Mouse (Mus musculus) yolk sac, embryonic 10.5 days (tissue): ENCODE measurements at regions not wholly inside any gene's neighbourhood (a gene's known extent, or its start where the extent isn't known, plus 50 kb on each side); places are given as distances from the start of the nearest gene placed in this dataset.

Source experiments
- DNase-seq: peaks from one replicate; pipeline ENCODE4 v3.0.0-alpha.2; 2017; ENCODE audit warnings: low spot score

DNA sequence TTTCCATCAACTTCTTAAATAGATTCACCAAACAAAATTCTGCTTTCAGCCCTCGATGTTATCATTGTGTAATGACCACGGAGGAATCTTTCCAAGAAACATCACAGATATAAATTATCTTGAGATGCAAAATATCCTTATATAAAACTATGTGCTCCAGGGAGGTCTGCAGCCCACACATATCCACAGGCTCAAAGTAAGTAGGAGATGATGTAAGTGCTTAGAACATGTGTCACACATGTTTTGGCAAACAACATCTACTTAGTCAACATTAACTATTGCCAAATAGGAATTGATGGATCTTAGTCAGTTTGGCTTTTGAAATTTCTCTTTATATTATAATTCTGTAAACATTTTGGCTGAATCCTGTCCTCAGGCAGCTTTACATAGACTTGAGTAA lies 800.8 kb upstream of the Tenm2 start:
- no peak for DNase-seq

- no peak for DNase-seq
Observed at GRCm38 (mm10) chr11:38034526-38035286, 798.9 kb upstream of the Tenm2 start.

- no peak for DNase-seq
Observed at GRCm38 (mm10) chr11:38021704-38022103, 785.9 kb upstream of the Tenm2 start.

GRCm38 (mm10) chr11:37978131-37978530 lies 742.4 kb upstream of the Tenm2 start:
- no peak for DNase-seq

DNA sequence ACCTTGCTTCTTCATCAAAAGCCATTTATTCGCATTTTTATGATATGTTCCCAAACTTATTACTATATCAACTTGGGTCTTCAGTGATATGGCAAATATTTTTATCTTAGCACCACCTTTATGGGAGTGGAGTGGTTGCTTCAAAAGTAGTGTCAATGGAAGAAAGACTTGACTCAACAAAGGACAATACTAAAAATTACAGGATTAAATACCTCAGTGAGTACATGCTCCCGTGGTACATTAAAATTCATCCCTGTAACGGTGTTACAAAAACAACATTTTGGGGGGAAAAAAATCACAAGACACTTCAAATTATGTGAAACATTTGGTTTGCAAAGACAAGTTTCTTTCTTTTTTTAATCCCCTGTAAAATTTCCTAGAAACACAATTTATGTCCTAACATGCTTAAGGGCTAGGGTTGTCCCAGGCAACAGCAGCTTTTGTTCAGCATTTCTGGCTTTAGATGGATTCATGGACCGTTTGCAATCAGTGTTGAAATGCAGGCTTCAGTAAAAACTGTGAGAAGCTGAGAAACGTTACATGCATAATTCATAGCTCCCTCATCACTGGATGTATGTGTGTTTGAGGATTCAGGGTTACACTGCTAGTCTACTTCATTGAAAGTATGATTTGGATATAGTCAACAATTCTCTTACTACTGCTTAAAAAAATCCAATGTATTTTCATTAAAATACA lies 700.8 kb upstream of the Tenm2 start:
- DNase-seq = no peak

DNA sequence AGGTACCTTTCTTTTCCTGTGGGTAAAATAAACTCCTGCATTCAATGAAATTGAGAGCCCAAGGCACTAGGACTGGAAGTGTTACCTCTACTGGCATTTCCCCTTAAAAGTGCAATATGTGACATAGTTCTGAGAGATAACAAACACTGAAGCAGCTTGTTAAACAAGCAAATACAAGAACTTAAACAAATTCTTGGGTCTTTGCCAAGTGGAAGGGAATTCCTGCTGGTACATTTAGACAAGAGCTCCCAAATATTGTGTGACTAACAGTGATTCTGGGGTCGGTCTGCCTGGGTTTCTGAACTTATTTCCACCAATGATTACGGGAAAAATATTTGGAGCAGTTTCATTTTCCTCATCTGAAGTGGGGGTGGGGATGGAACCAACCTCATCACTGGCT lies 677.4 kb upstream of the Tenm2 start:
- DNase-seq = no peak

DNA sequence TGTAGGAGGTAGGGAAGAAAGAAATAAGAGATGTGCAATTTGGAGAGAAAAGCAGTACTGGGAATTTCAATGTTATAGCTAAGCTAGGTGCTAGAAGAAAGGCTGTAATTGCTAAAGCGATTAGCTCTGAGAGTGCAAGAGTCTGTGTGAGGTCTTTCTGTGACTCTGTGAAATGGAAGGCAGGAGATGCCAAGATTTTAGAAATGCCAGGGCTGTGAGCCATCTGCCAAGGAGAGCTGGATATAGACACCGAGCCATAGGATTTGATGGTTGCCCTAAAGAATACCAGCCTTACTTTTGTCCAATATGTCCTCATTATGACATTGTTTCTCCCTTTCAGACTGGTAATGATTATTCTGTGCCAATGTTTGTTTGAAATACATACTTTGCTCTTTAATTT lies 669.2 kb upstream of the Tenm2 start:
- DNase-seq = no peak

GRCm38 (mm10) chr11:37897713-37898112 lies 661.9 kb upstream of the Tenm2 start:
- DNase-seq = no peak

DNA sequence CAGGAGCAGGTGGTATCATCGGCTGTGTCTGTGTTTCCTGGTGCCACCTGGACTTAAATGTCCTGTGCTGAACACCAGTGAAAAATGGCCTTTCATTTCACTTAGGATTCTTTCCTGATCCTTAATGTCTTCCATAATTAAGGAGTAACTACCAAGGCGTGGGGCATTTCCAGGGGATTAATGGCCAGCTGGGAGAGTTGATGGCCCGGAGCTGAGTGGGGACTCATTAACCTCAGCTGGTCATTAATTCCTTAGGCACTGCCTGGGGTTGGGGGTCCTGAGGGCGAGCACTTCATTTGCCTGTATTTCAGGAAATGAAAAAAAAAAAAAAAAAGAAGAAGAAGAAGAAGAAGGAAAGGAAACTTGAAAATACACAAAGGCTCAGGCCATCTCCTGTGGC lies 647.0 kb upstream of the Tenm2 start:
- no peak for DNase-seq

GRCm38 (mm10) chr11:37837301-37837700 lies 601.5 kb upstream of the Tenm2 start:
- DNase-seq = no peak

DNA sequence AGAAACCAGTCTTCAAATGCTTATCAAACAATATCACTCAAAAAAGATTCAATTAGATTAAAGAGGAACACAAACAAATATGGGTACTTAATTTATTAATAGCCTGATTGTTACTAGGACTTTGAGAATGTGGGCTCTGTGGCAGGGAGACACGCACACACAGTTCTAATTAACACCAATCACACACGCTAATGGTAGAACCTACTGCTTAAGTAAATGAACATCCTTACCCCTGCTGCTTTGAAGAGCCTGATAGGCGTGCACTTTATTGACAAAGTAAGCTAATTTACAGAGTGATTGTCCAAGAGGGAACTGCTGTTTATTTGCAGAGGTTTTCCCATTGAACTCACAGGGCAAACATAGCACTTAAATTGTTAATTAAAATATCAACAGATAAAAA lies 595.2 kb upstream of the Tenm2 start:
- DNase-seq = no peak

- no peak for DNase-seq
Observed at GRCm38 (mm10) chr11:37806761-37807160, 571.0 kb upstream of the Tenm2 start.

DNA sequence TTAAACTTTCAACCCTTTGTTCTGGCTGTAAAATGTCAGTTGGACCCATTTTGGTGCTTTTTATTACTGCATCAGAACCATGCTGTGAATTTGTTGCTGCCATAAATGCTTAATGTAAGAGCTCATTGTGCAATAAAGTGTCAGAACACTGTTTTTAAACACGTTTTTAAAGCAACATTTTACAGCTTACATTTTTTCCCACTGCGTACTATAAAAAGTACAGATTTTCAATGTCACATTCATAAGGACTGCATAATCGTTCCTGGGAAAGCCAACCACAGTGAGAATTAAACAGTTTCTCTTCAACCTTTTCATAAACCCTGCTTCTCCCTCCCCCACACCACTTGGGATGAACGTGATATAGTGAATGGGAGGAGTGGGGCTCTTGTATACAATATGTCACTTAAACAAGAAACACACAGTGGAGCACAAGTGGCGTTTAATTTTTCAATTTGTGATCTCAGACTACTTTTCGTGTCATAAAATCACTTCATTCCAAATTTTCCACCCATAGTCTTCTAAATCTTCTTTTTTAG lies 563.1 kb upstream of the Tenm2 start:
- no peak for DNase-seq

DNA sequence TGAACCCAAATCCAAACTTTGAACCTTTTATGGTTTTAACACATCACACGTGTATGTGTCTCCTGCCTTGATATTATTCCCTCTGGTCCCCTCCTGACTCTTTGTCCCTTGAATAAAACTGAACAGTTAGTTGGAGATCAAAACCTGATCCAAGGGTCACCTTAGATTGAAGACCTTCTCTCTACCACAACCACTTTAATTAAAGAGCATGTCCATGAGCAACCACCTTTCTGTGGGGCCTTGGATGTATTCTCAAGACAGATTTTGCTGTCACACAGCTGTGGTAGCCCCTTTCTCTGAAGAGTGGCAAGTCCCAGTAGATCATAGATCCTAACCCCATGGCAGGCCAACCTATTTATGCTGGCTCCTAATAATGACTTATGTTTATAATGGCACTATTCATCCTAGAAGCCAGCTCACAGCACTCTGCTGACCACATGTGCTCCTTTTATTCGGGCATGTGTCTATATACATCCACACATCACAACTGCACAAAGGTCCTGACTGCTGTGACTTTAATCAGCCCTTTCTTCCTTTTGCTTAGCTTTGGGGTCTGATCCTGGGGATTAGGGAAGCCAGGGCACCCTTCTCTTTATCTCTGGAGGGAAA lies 536.8 kb upstream of the Tenm2 start:
- no peak for DNase-seq

GRCm38 (mm10) chr11:37770881-37771280 lies 535.1 kb upstream of the Tenm2 start:
- DNase-seq = no peak

GRCm38 (mm10) chr11:37768121-37768520 lies 532.4 kb upstream of the Tenm2 start:
- DNase-seq = no peak

- DNase-seq = no peak
Observed at GRCm38 (mm10) chr11:37735992-37736391, 500.2 kb upstream of the Tenm2 start.

- no peak for DNase-seq
Observed at GRCm38 (mm10) chr11:37735501-37735900, 499.7 kb upstream of the Tenm2 start.

- no peak for DNase-seq
Observed at GRCm38 (mm10) chr11:37696981-37697380, 461.2 kb upstream of the Tenm2 start.

GRCm38 (mm10) chr11:37678484-37679193 lies 442.9 kb upstream of the Tenm2 start:
- DNase-seq = no peak

GRCm38 (mm10) chr11:37671320-37671719 lies 435.6 kb upstream of the Tenm2 start:
- no peak for DNase-seq

DNA sequence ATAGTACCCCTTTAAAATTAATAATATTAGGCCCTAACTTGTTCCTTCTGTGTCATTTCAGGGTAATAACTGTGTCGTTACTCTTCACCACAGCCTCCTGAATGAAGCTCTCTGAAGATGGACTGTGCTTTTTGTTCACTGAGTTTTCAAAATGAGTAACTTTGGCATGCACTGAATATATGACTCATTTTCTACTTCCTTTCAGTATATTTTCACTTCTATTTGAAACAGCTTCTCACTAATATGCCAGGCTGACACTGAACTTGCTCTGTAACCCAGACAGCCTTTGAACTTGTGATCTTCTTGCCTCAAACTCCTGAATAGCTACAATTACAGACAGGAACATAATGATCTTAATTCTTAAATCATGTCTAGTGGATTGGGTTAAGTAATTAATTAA lies 431.2 kb upstream of the Tenm2 start:
- no peak for DNase-seq
